Mouse (Mus musculus) natural killer cell, adult 2 months (primary cell): ENCODE measurements at regions not wholly inside any gene's neighbourhood (a gene's known extent, or its start where the extent isn't known, plus 50 kb on each side); places are given as distances from the start of the nearest gene placed in this dataset.

Source experiments
- DNase-seq, 2 experiments: peaks; one replicate each; pipeline ENCODE4 v3.0.0; 2022; ENCODE audit warnings: low spot score in 2 of 2

DNA sequence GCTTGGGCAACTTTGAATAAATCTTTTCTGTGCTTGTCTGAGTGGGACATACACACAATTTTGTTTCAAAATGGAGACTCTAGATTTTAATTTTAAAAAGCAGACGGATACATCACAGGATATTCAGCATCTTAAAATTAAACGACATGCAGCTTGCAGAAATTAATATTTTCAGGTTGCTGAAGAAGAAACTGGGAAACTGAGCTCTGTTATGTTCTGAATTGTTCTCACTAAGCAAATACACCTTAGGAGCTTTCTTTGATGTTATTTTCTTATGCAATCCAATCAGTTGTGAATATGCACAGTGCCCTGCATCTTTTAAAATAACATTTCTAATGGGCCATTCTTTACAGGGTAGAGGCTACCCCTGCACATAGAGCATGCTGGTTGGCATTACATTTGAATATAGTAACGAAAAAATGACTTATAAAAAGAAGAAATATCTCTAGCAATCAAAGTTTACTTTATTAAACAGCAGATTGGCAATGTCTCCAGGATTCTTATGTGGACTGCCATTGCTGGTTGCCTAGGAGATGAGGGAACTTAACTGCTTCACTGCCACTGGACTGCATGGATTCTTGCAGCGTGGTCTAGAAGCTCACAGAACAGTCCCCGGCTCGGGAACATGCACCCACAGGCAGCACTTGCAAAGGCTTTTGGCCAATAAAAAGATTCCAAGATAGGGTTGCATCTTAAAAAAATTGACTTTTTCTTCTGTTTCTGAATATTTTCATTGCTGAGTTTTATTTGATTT lies 279.7 kb downstream of the Sox11 start:
- no peak for DNase-seq

- no peak for DNase-seq
Measured at GRCm38 (mm10) chr12:27062061-27062461, 280.3 kb downstream of the Sox11 start.

GRCm38 (mm10) chr12:27060899-27061762 lies 281.2 kb downstream of the Sox11 start:
- no peak for DNase-seq

- no peak for DNase-seq
Measured at GRCm38 (mm10) chr12:27059885-27060284, 282.5 kb downstream of the Sox11 start.

- no peak for DNase-seq
Measured at GRCm38 (mm10) chr12:27054411-27054810, 288.0 kb downstream of the Sox11 start.

DNA sequence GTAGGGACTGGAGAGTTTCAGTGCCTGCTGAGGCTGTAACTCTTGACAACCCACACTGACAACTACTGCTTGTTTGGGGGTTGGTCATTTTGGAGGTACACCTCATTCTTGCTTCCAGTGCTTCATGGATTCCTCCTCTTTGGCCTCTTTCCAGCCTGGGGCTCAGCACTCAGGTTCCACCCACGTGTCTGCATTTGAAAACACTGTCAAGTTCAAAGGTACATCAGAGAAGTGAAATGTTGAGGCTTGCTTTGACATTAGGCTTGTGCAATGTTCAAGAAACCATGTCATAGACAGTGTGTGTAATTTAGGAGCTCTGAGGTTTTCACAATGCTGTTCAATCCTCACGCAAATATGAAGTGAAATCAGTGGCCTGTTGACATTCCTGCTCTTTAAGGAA lies 304.5 kb downstream of the Sox11 start:
- DNase-seq = no peak

DNA sequence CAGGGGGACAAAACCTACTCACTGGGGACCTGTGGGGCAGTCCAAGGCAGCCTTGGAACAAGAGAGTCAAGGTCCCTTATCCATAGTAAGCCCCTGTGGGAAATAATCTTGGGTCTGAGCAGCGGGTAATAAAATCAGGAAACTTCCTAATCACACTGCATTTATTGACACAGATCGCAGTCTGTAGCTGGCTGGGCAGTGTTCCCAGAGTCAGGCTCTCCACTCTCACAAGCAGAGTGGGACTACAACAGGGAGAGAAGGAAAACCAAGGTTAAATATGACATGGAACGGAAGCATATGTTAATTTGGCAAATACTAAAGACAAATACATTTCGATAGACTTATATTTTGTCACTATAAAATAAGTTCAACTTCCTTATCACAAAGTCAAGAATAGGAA lies 322.6 kb downstream of the Sox11 start:
- DNase-seq = no peak

DNA sequence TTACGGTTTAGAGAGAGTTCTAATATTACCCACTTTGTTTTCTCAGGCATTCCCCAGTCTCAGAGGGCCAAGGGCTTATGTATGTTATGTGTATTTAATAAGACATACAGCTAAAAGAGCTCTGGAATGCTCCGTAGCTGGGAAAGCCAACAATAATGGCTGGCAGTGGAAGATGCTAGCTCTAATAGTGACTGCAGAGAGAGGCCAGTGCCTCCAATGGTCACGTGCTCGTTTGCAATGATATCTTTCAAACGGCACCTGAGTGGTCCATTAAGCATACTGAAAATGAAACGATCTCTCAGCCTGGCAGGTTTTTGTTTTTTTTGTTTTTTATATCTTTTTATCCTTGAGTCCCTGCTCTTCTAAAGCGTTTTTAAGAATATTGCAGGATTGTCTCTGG lies 324.0 kb downstream of the Sox11 start:
- no peak for DNase-seq

DNA sequence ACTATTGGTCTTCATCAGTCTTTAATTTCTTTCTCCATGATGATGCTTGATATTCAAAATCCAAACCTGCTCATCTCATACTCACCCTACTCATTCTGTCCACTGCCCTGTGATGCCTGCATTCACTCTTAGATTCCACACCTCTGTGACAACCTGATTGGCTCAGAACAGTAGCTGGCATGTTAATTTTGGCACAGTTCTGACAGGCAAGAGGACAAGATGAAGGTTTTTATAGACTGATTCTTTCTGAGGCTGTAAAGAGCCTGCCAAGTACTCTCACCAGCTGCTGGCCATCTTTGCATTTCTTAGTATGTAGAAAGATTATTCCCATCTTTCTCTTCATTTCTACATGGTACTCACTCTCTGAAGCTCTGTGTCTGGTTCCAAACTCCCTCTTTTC lies 343.1 kb downstream of the Sox11 start:
- DNase-seq = no peak

- DNase-seq = no peak
Measured at GRCm38 (mm10) chr12:26976284-26977065, 365.9 kb downstream of the Sox11 start.

- no peak for DNase-seq
Measured at GRCm38 (mm10) chr12:26972495-26973113, 369.8 kb downstream of the Sox11 start.

GRCm38 (mm10) chr12:26967018-26967737 lies 375.2 kb downstream of the Sox11 start:
- DNase-seq = no peak

- DNase-seq = no peak
Measured at GRCm38 (mm10) chr12:26963917-26964316, 378.5 kb downstream of the Sox11 start.

DNA sequence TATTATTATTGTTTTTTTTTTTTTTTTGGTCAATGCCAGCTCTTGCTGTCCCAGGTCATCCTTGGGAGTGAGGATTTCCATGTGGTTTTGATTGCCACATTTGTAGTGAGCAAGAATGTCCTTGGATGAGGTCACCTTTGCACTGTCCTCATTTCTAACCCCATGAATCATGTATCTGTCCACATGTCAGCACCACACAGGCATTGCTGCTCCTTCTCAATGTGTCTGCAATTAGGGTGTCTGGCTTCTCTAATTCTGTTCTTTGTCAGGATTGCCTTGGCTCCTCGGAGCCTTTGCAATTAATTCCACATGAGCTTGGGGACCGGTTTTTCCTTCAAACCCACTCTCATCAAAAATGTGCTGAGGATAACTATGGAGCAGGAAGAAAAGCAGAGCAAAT lies 402.5 kb downstream of the Sox11 start:
- no peak for DNase-seq

GRCm38 (mm10) chr12:26937836-26938235 lies 404.5 kb downstream of the Sox11 start:
- no peak for DNase-seq

GRCm38 (mm10) chr12:26936696-26937458 lies 405.5 kb downstream of the Sox11 start:
- DNase-seq = no peak

- DNase-seq = no peak
Measured at GRCm38 (mm10) chr12:26930155-26930867, 412.1 kb downstream of the Sox11 start.

GRCm38 (mm10) chr12:26906126-26906525 lies 436.2 kb downstream of the Sox11 start:
- no peak for DNase-seq

- DNase-seq = no peak
Measured at GRCm38 (mm10) chr12:26903894-26904272, 434.9 kb downstream of the Cmpk2 start.
